Mouse (Mus musculus): ENCODE data around the gene Ovol3.

Gene Ovol3

GRCm38 (mm10) chr7:30194101-30194831 lies 41.3 kb downstream of the Ovol3 start:
- DNase-seq (ENCODE audit: low spot score in 2 of 2), result no peak

GRCm38 (mm10) chr7:30193581-30194100 lies 41.9 kb downstream of the Ovol3 start:
- peak in 1 of 2 experiments; percentile 58 for DNase-seq (ENCODE audit: low spot score in 2 of 2)

- no peak for DNase-seq (ENCODE audit: low spot score in 2 of 2)
Observed at GRCm38 (mm10) chr7:30193013-30193412, 42.5 kb downstream of the Ovol3 start.

- no peak for DNase-seq (ENCODE audit: low spot score in 2 of 2)
Observed at GRCm38 (mm10) chr7:30192088-30192487, 43.4 kb downstream of the Ovol3 start.

- DNase-seq (ENCODE audit: low spot score in 2 of 2), result no peak
Observed at GRCm38 (mm10) chr7:30189116-30189491, 46.4 kb downstream of the Ovol3 start.

GRCm38 (mm10) chr7:30188344-30189115 lies 47.0 kb downstream of the Ovol3 start:
- DNase-seq (ENCODE audit: low spot score in 2 of 2), result no peak

- DNase-seq (ENCODE audit: low spot score in 2 of 2), result peak in 1 of 2 experiments; percentile 1
Observed at GRCm38 (mm10) chr7:30184641-30185348, 50.7 kb downstream of the Ovol3 start.

- DNase-seq (ENCODE audit: low spot score in 2 of 2), result peak in 1 of 2 experiments; percentile 69
Observed at GRCm38 (mm10) chr7:30183879-30184289, 51.6 kb downstream of the Ovol3 start, which contains the start of gene Cox7a1. Gene Cox7a1 (plus strand): TSS chr7:30184144.
